Mouse (Mus musculus) forebrain, embryonic 16.5 days (tissue): Measurements from ENCODE around the gene Ccdc148. TPM values are rescaled to one million over a fixed set of nuclear protein-coding genes. Genes with fewer than 3 reads are reported as not detected.

ENCODE experiments used
- polyA plus RNA-seq: library from polyadenylated mRNA; unstranded; fragments of >200 nt; fragmentation: Nextera tagmentation; extraction: Ambion mirVana; gene quantifications from 2 replicates; pipeline ENCODE4 v1.2.1, GENCODE M21; 2015

Gene Ccdc148
- polyA plus RNA-seq, 1 experiment from 2014 or later, result 5.8 TPM

Other genes with a start within 250 kb of the Ccdc148 start
- 24.9 and 26.3 TPM in 2 replicates for gene Pkp4, start 167 bp upstream of the Ccdc148 start, polyA plus RNA-seq